Mouse (Mus musculus): ENCODE data around the gene Rprml.

The Rprml gene

GRCm38 (mm10) chr11:103649301-103649982 is at the start of gene Rprml:
TSS of gene Rprml (plus strand) at chr11:103649570.
- no peak for DNase-seq (ENCODE audit: low read depth, low spot score)

GRCm38 (mm10) chr11:103606611-103607010 is 42.8 kb upstream of the Rprml start:
- no peak for DNase-seq (ENCODE audit: low read depth, low spot score)

DNA sequence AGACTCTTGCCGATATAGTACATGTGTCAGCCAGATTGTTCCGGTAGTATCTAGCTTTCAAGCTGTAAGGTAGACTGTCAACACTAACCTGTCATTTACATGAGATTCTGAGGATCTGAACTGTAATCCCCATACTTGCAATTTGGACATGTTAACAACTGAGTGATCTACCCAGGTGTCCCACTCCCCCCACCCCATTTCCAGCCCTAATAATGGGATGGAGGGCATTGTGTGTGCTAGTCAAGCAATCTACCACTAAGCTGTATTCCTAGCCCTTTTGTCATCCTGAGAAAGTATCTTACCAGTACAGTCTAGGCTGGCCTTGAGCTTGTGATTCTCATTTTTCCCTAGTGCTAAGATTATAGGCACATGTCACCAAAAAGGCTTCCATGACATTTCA is 38.6 kb upstream of the Rprml start:
- DNase-seq (ENCODE audit: low read depth, low spot score) = no peak

- DNase-seq (ENCODE audit: low read depth, low spot score) = no peak
Observed at GRCm38 (mm10) chr11:103621040-103621439, 28.3 kb upstream of the Rprml start, which contains the start of gene Gm884. TSS of gene Gm884 (minus strand) at chr11:103621140.

- no peak for DNase-seq (ENCODE audit: low read depth, low spot score)
Observed at GRCm38 (mm10) chr11:103627453-103627852, 21.9 kb upstream of the Rprml start.

DNA sequence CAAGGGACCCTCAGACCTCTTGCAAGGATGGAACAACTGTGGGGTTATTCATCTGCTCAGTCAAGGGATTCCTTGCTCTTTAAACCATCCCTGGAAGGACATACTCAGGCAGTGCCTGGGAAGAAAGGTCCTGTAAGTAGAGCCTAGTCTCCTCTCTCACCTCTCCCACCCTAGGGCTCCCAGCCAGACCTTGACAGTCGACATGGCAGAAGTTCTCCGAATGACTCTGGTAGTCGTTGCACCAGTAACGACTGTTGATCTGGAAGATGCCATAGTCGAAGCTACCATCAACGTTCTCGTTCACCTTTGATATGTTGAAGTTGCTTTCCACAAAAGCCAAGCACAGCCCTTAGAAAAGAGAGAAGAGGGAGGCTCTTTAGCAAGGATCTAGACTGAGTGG is 14.6 kb upstream of the Rprml start:
- no peak for DNase-seq (ENCODE audit: low read depth, low spot score)

GRCm38 (mm10) chr11:103635481-103635880 is 13.9 kb upstream of the Rprml start:
- no peak for DNase-seq (ENCODE audit: low read depth, low spot score)

GRCm38 (mm10) chr11:103636261-103636660 is 13.1 kb upstream of the Rprml start:
- no peak for DNase-seq (ENCODE audit: low read depth, low spot score)

- no peak for DNase-seq (ENCODE audit: low read depth, low spot score)
Observed at GRCm38 (mm10) chr11:103638790-103639189, 10.6 kb upstream of the Rprml start, which contains the start of gene Lyzl6. TSS of gene Lyzl6 (minus strand) at chr11:103638890.

DNA sequence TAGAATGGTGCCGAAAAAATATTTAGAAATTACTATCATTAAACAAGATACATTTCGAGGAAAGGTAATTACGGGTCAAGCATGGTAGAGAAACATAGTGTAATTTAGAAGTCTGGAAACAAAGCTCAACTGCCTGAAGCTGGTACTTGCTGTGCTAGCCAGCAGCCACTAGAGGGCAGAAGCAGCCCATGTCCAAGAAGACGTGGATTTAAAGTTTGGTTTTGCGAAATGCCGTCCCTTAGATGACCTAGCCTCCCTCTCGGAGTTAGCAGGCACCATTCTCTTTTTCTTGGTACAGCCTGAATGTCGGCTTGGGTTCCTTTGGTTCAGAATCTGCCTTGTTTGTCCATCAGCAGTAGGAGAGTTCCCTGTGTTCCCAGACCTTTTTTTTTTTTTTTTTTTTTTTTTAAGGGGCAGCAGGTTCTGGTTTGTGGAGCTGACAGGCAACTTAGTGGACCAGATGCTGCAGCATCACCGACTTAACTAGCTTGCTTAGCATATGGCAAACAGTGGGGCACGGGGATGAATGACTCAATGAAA is 9.9 kb upstream of the Rprml start:
- peak; percentile 23 for DNase-seq (ENCODE audit: low read depth, low spot score)

- DNase-seq (ENCODE audit: low read depth, low spot score) = no peak
Observed at GRCm38 (mm10) chr11:103643211-103643610, 6.2 kb upstream of the Rprml start.

- no peak for DNase-seq (ENCODE audit: low read depth, low spot score)
Observed at GRCm38 (mm10) chr11:103645731-103646130, 3.6 kb upstream of the Rprml start.

DNA sequence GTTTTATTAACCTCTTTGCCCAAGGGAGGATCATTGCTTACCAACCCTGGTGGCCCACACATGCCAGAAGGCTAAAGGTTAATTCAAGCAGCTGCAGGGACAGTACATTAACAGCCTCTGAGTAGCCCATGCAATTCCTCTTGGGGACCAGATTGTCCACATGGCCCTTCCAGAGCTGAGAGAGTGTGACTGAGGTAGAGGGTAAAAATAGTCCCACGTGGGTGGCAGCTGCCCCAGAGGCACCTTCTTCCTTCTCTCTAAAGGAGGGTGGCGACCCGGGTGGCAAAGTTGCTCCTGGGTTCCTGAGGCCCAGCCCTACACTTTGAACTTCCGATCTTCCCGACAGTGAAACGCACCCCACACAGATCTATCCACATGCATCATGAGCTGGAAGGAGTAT is 3.1 kb upstream of the Rprml start:
- DNase-seq (ENCODE audit: low read depth, low spot score) = no peak

DNA sequence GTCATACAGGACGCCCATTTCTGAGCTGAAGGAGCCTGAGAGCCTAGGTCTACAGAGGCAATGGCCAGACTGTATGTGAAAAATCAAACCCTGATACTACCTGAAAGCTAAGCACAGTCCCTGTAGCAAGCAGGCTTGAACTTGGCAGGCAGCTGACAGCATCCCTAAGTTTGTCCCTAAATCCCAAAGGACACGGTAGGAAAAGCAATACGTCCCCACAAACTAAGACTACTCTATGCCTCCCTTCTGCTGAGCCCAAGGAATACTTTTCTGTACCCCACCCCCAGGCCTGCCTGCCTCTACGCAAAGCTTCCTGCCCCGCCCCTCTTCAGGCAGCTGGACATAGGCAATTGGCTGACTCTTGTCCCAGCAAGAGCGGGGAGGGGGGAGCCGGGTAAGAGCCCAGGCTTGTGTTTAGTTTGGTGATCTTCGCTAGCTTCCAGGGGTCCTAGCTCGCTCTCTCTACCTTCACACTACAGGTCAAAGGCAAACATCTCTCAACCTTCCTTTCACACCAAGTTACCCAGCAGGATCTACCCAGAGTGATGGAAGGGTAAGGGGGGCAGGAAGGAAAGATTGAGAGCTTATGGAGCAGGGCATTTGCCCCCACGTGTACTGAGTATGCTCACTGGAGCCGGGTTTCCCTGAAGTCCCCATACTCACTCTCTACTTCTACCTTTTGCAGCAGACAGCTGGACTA is 1.3 kb upstream of the Rprml start:
- no peak for DNase-seq (ENCODE audit: low read depth, low spot score)

DNA sequence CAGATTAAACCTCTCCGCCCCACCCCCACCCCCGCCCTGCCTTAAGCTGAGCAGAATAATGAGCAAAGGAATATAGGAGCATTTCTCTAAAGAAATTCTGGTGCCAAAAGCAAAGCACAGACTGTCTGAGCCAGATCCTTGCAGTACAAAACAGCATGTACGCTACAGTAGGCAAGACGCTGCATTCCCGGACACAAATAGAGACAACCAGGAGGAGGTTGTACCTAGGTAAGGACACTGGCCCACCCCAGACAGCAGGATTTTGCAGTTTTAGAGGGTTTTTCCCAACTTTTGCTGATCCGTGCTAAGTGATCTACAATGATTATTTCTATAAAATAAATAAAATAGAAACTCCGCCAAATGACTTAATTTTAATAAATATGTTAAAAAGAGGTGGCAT is 714 bp upstream of the Rprml start:
- DNase-seq (ENCODE audit: low read depth, low spot score) = no peak

DNA sequence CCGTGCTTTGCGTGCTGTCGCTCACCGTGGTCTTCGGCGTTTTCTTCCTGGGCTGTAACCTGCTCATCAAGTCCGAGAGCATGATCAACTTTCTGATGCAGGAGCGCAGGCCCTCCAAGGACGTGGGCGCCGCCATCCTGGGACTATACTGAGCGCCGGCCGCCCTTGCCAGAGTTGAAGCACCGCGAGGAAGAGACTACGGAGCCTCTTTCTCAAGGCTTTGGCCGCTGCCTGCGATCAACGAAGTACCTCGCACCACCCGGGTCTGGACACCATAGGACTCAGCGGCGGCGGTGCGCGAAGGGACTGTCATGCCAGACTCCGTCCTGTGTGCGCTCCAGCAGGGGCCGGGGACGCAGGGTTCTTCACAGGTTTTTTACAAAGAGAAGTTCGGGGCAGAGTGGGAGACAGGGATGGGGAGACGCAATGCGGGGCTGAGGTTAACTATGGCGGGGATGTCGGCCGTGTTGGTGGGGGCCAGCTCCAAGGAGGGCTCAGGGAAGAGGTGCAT is 668 bp downstream of the Rprml start:
- no peak for DNase-seq (ENCODE audit: low read depth, low spot score)

- DNase-seq (ENCODE audit: low read depth, low spot score) = no peak
Observed at GRCm38 (mm10) chr11:103651426-103651825, 2.1 kb downstream of the Rprml start.

DNA sequence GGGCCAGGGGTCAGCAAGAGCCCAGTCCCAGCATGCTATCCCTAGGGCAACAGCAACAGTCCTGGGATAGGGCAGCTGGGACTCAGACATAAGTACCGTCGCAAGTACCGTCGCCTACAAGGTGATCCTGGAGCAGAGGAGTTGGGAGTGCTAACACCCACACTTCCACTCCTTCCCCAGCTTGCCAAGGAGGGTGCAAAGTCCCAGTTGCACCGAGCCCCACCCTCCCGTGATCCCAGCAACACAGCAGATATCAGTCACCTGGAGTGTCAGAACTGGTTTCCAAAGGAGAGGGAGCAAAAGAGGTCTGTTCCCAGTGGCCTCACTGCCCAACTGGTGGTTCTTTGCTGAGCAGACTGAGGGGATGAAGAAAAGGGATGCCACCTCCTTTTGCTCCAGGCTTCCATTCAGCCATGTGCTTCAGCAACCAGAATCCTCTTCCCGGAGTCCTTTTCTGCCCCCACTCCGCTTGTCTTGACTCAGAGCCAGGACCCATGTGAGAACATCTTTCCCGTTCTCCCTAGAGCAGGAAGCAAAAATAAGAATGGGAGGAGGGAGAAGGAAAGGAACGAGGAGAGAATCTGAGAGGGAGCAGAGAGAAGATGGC is 4.1 kb downstream of the Rprml start:
- no peak for DNase-seq (ENCODE audit: low read depth, low spot score)

DNA sequence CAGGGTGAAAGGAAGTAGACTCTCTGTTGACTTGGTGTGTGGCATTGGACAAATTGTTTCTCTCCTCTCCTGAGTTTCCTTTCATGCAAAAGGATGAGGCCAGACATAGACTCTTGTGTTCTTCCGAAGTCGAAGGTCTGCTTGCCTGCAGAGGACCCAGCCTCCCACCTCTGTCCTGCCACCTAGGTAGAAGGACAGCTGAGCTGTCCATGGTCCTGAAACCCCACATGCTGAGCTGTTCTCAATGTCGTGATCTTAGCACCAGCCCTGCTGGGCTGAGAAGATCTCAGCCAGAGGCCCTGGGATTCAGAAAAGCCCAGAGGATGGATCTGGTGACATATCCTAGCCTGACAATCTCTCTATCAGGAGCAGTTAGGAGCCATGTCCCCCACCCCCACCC is 7.2 kb downstream of the Rprml start:
- no peak for DNase-seq (ENCODE audit: low read depth, low spot score)

DNA sequence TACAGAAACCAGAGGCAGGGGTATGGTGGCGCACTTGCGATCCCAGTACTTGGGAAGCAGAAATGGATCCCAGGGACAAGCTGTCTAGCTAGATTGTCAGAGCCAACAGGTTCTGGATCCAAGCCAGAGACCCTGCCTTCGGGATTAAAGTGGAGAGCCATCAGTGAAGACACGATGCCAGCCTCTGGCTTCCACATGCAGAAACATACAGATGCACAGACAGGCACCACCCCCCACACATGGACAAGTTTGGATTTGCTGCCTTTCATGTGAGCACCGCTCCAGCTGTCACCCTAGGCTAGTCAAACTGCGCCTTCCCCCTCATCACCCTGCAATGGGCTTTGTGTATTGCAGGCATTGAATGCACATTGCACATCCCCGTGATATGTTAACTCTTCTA is 8.8 kb downstream of the Rprml start:
- DNase-seq (ENCODE audit: low read depth, low spot score) = no peak

- no peak for DNase-seq (ENCODE audit: low read depth, low spot score)
Observed at GRCm38 (mm10) chr11:103661863-103662262, 12.5 kb downstream of the Rprml start.

DNA sequence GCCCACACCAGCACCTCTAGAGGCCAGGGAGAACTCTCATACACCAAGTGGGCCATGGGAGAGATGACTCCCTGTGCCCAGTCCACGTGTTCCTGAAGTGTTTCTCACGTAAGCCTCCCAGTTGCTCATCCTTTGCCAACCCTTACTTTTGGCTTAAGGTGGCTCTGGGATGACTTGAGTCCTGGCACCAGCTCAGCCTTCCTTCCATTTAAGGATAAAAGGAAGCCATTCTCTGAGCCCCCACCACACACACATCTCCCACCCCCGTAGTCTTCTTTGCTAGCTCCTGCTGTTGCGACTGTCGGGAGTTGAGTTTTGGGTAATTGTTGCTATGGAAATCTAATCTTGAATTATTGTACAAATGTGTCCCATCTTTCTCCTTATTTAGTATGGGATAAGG is 13.2 kb downstream of the Rprml start:
- no peak for DNase-seq (ENCODE audit: low read depth, low spot score)

Measured in retina, adult 2 months (tissue).